Mouse (Mus musculus) right cerebral cortex, adult 2 months (tissue): ENCODE results near the gene Nme9.

Experiments
- DNase-seq, 2 experiments: peaks; one replicate each; pipeline ENCODE4 v3.0.0; 2021 to 2022; ENCODE audit warnings: low spot score in 2 of 2

The Nme9 gene

GRCm38 (mm10) chr9:99451161-99451560 lies at the start of gene Nme9:
Gene Nme9 (plus strand): TSS chr9:99451475.
- DNase-seq = peak in 1 of 2 experiments; percentile 26

GRCm38 (mm10) chr9:99409280-99409679 lies 42.0 kb upstream of the Nme9 start:
- no peak for DNase-seq

- DNase-seq = no peak
Measured at GRCm38 (mm10) chr9:99411093-99411492, 40.2 kb upstream of the Nme9 start.

GRCm38 (mm10) chr9:99411785-99412184 lies 39.5 kb upstream of the Nme9 start:
- no peak for DNase-seq

- no peak for DNase-seq
Measured at GRCm38 (mm10) chr9:99416809-99417208, 34.5 kb upstream of the Nme9 start.

GRCm38 (mm10) chr9:99417288-99417846 lies 33.9 kb upstream of the Nme9 start:
- no peak for DNase-seq

GRCm38 (mm10) chr9:99418377-99418776 lies 32.9 kb upstream of the Nme9 start:
- peak; percentile 62 to 68 for DNase-seq

GRCm38 (mm10) chr9:99419951-99420701 lies 31.1 kb upstream of the Nme9 start:
- no peak for DNase-seq

GRCm38 (mm10) chr9:99421914-99422313 lies 29.4 kb upstream of the Nme9 start:
- DNase-seq = no peak

GRCm38 (mm10) chr9:99423692-99424573 lies 27.3 kb upstream of the Nme9 start:
- DNase-seq = no peak

GRCm38 (mm10) chr9:99424574-99424863 lies 26.8 kb upstream of the Nme9 start:
- DNase-seq = no peak

- no peak for DNase-seq
Measured at GRCm38 (mm10) chr9:99425262-99425661, 26.0 kb upstream of the Nme9 start.

- peak in 1 of 2 experiments; percentile 75 for DNase-seq
Measured at GRCm38 (mm10) chr9:99428601-99429331, 22.5 kb upstream of the Nme9 start.

- peak in 1 of 2 experiments; percentile 68 for DNase-seq
Measured at GRCm38 (mm10) chr9:99429845-99430244, 21.4 kb upstream of the Nme9 start.

GRCm38 (mm10) chr9:99430806-99431205 lies 20.5 kb upstream of the Nme9 start:
- no peak for DNase-seq

GRCm38 (mm10) chr9:99431346-99431745 lies 19.9 kb upstream of the Nme9 start:
- peak in 1 of 2 experiments; percentile 52 for DNase-seq

- DNase-seq = no peak
Measured at GRCm38 (mm10) chr9:99431963-99432362, 19.3 kb upstream of the Nme9 start.

- no peak for DNase-seq
Measured at GRCm38 (mm10) chr9:99432478-99432877, 18.8 kb upstream of the Nme9 start.

- DNase-seq = peak; percentile 74 to 79
Measured at GRCm38 (mm10) chr9:99434892-99435618, 16.2 kb upstream of the Nme9 start.

GRCm38 (mm10) chr9:99435619-99436181 lies 15.6 kb upstream of the Nme9 start:
- DNase-seq = no peak
